Mouse (Mus musculus) cerebellum, postnatal 14 days (tissue): ENCODE data around the gene Rnh1.

Source experiments
- DNase-seq, 2 experiments: peaks; one replicate each; pipeline ENCODE4 v3.0.0; 2021; ENCODE audit warnings: mixed read lengths in 2 of 2

Rnh1 gene

DNA sequence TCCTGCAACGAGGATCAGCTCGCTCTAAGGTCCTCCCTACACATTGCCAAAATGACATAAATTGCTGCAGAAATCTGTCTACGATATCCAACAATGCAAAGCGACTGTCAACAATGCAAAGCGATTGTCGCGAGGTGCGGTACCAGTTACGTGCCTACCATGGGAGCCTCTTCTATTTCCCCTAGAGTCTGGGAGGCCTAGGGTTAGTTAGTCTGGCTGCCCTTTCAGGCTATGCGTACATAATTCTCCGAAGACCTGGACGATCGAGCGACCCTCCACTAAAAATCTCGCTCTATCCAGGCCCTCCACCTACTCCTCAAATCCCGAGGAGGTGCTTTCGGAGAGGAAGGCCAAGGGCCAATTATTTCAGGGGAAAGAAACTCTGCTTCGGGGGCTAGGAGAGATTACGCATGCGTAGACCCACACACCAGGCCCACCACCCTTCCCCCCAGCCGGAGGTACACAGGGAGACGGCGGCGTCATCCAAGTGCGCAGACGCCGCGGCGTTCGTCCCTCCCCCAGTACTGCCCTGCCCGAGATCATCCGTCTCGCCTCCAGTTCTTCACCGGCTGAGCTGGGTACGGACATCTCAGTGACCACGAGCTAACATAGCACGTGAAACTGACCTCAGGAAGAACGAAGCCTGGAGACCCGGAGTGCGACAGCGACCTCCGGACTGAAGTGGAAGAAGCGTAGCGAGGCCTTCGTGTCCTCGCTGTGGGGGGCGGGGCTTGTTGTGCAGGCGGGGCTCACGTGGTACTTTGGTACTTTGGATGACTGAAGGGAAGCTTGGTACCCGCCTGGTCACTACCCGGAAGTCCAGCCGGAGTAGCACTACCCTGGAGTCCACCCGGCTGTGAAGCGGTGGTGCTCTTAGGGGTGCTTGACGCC, at the start of gene Rnh1:
Gene Rnh1 (minus strand): TSS at position 742 of the 891 bp plus-strand sequence.
- DNase-seq = peak; percentile 95

DNA sequence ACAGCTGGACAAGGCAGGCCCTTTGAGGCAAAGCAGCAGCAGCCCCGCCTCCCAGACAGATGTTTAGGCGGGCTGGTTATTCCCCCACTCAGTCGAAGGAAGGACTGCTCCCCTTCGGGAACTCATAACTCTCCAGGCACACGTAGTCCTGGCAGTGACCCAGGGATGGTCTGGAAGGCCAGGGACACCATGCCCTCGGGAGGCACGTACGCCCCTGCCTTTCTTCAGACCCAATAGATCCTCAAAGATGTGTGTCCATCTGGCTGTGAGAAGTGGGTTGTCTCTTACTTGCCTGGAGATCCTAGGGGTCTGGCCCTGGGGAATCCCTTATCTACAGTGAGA, 49.4 kb upstream of the Rnh1 start:
- DNase-seq = no peak

DNA sequence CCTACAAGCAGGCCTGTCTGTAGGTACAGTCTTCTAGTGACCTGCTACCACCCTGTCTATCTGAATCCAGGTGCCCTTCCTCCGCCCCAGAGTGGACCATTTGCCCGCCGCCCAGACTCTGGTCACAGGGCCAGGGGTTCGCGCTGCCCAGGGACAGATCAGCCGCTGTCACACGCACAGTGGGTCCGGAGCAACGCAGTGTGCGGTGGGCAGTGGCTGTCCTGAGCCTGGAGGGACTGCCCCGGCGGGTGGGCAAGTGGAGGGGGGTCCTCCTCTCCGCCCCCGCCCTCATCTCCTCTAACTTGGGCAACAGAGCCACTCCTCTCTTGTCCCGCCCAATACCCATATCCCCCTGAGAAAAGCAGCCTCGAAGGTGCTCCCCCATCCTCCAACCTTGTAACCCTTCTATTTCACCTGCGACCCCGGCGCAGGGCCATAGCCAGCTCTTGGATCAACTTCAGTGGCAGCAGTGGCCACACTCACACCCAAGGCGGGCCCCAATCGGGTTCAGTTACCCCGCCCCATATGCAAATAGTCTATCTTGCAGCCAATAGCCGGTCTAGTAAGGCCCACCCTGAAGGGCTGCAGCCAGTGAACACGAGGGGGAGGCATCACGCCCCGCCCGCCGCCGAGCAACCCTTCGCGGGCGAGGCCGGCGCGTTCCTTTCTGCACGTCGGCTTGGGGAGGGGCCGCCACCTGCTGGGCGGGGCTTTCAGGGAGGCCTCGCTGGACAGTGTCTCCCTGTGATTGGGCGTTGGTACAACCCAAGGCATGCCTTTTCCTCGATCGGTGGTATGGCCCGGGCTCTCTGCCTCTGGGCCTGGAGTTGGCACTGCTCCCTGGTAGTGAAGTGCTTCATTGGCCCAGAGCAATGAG, 48.8 kb upstream of the Rnh1 start:
- DNase-seq = peak; percentile 94 to 96

DNA sequence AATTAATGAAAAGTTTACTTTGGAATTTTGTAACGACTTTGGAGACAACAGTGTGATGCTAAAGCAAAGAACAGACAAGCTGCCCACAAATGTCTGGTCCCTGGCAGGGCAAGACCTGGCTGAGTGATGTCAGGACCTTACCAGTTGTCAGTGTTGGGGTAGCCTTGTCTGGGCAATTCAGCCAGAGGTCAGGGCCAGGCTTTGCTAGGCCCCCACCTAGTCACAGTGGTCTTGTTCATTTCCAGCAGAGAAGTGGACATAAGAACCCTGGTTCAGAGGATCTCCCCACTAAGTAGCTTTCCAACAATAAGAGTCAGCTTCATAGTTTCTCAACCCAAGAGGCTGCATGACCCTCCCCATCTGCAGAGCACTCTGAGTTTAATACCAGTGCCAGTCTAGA, 47.7 kb upstream of the Rnh1 start:
- DNase-seq = no peak

DNA sequence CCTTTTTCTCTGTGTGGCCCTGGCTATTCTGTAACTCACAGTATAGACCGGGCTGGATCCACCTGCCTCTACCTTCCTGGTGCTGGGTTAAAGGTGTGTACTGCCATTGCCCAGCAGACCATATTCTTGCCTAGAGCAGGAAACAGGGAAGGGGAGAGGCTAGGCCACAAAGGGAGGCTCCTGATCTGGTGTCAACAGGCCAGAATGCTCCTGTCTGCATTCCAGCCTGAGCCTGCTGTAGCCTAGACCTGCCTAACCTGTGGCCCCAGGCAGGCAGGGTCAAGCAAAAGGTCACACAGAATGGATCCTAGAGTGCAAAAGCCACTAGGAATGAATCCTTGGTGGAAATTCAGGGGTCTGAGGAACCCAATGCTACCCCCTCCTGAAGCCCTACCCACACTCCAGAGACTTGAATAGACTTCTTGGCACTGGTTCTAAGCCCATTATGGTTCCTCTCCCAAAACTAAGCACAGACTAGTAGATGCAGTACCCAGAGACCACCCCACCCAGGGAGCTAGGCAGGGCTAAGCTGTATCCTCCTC, 47.0 kb upstream of the Rnh1 start:
- DNase-seq = no peak

DNA sequence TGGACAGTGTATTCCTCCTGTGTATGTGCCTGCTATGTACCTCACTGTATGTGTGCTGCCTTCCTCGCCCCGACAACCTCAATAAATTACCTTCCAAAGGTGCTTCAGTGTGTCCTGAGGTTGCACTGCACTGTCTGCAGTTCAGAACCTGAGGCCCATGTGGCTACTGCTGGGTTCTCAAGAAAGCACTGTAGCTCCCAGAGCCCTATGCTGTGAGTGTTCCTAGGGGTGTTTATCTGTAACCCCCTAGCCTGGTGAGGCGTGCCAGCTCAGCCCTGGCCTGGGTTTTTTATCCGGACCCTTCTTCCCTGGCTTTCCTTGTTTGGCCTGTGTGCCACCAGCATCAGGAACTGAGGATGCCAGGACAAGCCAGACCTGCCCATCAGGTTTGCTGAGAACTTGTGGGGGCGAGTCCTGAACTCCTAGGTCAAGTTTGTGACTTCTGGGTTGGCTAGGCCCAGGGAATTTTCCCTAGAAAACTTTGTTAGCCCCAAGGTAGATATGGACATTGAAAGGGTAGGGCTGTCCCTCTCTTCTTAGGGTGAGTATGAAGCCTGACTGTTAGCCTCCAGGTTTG, 46.0 kb upstream of the Rnh1 start:
- no peak for DNase-seq

DNA sequence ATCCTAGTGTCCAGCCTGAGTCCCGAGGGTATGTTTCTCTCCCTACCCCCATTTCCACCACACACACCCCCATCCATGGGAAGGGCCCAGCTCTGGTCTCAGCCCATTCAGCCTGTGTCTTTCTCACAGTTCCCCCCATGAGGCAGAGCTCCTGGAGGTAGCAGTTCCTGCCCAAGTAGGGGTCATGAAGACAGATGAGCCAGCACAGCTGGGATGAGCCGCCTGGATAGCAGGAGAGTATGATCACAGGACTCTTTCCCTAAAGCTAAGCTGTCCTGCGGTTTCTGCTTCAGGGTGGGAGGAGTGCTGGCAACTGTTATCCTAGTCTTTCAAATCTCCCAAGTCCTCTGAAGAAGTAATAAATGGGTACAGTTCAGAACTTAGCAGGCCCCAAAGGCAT, 45.5 kb upstream of the Rnh1 start:
- DNase-seq = no peak

DNA sequence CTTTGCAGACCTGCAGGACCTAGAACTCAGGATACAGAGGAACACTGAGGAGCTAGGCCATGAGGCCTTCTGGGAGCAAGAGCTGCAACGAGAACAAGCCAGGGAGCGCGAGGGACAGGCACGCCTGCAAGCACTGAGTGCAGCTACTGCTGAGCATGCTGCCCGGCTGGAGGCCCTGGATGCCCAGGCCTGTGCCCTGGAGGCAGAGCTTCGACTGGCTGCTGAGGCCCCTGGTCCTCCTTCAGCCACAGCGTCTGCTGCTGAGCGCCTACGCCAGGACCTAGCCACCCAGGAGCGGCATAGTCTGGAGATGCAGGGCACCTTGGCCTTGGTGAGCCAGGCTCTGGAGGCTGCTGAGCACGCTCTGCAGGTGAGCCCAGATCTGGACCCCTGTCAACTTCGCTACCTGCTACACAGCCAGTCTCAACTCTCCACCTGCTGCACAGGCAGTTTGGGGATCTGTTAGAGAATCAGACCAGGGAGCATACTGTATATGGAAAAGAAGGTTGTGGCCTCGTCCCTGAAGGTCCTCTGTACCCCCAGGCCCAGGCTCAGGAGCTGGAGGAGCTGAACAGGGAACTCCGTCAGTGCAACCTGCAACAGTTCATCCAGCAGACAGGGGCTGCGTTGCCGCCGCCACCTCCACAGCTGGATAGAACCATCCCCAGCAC, 44.8 kb upstream of the Rnh1 start:
- DNase-seq = no peak

DNA sequence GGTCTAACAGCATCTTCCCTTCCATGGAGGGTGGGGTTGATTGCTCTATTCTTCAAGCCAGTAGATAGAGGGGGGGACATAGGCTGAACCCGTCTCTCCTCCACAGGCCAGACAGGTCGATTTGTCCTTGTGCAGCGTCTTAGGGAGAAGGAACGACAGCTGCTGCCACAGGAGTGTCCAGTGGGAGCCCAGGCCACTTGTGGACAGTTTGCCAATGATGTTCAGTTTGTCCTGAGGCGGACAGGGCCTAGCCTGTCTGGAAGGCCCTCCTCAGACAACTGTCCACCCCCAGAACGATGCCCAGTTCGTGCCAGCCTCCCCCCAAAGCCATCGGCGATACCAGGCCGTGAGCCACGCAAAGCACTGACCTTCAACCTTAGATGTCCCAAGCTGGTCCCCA, 44.2 kb upstream of the Rnh1 start:
- no peak for DNase-seq

DNA sequence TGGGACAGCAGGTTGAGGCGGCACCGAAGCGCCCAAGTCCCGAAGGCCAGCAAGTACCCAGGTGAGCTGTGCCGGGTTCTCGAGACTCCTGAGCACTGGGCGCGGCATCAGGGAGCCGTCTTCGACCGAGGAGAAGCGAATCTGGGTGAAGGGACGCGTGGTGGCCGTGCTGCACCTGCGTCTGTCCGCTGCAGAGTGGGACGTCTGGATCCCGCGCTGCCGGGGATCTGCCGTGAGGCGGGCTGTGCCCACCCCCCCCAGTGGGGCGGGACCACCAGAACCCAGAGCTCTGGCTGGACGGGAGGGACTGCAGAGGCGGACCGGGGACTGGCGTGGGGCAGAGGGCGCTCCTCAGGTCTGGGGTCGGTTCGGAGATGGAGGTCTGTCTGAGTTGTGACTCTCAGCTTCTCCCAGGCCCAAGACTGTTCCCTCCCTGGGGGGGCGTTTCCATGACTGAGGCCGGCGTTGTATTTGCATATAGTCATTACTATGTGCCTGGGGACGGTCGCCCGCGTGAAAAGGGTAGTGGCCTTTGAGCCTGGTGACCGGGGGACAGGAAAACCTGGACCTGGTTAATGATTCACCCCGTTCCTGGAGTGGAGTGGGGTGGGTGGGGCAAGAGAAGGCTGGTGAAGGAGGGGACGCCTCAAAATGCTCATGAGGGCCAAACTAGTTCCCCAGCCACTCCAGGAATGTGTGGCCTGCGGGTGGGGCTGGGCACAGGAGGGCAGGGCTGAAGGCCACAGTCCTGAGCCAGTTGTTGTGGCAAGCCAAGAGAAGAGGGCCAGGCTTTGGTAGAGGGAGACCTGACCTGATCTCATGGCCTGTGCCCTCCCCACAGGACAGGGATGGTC, 43.5 kb upstream of the Rnh1 start:
- peak; percentile 40 to 45 for DNase-seq

DNA sequence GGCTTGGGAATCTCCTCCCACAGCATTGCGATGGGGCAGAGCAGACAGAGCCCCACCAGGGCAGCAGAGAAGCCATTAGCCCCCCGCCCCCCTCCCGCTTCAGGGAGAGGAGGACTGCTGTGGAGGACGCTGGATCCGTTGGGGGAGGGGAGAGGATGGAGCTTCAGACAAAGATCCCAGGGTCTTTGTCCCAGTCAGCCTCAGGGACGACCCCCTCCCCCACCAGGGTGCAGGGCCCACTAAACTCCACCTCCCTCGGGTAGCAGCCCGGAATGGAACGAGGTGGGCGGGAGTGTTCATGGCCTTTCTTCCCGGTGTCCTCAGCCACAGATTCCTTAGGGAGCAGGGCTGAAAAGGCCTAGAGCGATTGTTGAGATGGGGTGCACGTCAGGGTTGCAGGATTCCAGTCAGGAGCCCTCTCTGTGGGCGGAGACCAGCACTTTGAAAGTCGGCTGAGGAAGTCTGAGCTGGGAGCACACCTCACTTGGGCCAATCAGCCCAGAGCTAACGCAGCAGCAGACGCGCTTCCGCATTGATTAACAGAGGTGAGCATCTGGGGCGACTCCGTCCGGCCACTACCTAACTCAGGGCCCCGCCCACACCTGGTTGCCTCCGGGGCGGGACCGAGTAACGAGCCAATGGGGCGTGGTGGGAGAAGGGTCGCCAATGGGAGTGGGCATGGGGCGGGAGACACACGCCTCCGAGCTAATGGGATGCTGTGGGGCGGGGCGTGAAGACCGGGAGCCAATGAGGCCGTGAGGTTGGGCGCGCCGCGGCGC, 42.6 kb upstream of the Rnh1 start, which contains the start of gene Rassf7:
Gene Rassf7 (plus strand): TSS at position 760 of the 779 bp plus-strand sequence.
- peak; percentile 92 to 94 for DNase-seq

DNA sequence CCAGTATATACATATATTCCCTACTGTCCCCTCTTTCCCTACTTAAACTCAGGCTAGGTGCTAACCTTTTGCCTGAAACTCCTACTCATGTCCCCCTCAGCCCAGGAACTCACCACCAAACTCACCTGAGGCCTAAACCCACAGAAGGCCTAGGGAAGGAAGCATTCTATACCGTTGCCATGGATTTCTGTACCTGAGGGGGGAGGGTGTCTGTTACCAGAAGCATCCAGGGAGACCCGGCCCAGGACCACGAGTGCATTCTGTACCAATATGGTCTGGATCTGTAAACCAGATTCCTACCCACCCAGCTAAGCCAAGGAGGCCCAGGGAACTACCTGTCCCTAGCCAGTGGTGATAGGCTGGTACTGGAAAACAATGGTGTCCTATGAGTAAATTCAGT, 41.7 kb upstream of the Rnh1 start:
- no peak for DNase-seq

DNA sequence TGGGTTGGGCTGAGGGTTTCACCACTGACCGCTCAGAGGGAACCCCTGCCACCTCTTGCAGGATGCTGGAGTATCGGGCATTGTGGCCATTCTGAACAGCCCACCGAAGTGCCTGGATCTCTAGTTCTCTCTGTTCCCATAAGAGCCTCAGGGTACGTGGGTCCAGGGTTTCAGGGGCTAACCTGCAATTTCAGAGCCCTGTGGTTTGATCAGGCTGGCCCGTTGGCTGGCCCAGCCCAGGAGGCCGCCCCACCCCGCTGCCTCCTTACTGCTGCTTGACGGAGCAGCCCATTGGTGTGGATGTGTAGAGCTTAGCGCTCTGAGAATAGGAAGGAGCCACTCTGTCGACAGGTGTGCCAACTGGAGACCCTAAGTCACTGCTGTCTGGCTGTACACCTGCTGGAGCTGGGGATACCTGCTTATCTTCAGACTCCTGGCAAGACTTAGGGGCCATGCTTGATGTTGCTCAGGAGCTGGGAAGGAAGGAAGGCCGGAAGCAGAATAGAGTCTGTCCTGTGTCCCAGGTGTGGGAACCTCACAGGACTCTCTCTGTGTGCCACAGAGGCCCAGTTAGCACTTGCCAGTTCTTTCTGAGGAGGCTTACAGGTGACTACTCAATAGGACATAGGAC, 41.1 kb upstream of the Rnh1 start, which contains the start of gene Lmntd2:
Gene Lmntd2 (minus strand): TSS at position 476 of the 631 bp plus-strand sequence.
- DNase-seq = no peak

DNA sequence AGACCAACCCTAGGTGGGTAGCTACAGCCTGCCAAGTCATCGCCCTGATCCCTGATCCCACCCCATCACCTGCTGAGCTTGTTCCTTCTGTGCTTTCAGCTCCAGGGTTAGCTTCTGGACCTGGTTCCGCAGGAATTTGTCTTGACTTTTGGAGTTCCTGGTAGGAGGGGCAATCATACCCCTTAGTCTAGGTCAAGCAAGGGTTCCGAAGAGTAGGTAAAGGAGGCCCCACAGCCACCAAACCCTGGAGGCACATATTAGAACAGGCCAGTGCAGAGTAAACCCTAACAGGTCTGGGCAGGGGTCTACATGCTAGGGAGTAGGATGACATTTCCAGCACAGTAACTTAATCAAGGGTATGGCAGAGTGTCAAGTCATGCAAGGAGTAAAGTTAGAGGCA, 40.5 kb upstream of the Rnh1 start:
- no peak for DNase-seq

DNA sequence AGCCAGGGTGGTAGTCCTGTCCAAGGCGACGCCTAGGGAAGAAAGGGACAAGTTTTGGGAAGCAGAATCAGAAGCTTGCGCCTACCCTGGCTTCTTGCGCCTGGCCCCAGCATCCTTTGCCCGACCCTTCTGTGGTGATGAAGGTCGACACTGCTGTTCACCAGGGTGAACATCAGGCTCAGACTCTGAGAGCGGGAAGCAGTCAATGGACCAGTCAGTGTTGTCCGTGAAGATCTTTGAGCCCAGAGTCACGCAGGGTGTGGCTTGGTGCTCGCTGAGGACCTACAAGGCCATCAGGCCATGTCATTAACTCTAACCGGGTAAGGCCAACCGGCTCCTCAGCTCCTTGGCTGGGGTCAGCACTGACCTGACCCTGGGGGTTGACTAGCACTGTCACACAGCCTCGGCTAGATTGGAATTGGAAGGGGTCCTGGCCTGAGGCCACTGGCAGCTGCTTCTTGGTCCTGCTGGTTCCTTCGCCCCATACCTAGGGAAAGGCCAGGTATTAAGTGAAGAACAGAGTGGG, 38.0 kb upstream of the Rnh1 start:
- no peak for DNase-seq

DNA sequence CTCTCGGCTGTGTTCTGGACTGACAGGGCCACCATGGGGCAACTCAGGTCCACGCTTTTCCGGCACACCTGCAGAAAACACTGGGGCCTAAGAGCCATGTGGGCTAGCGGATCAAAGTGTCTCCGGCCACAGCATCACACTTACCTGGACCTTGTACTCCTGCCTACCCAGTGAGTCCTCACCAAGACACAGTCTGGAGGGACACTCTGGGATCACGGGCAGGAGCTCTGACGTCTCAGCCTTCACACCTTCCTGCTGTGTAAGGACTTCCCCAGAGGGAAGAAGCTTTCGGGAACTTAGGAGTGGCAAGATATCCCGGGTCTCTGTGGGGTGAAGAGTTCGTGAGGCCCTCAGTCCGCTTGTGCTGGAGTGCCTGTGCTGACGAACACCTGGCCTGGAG, 37.5 kb upstream of the Rnh1 start:
- DNase-seq = no peak

DNA sequence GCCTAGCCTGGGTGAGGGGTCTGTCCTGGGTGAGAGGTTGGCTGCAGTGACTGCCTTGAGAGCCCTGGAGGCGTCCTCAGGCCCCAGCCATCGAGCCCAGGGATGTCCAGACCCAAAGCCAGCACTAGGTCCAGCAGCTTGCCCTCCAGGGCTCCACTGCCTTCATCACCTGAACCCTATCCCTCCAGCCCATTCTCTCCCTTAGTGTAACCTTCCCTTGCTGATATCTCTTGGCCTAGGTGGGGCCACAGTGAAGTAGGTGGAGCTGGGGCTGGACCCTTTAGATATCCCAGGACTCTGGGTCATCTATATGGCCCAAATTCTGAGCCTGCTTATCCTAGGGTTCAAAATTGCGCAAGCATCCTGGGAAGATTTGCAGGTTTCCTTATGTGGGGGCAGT, 36.9 kb upstream of the Rnh1 start:
- no peak for DNase-seq

DNA sequence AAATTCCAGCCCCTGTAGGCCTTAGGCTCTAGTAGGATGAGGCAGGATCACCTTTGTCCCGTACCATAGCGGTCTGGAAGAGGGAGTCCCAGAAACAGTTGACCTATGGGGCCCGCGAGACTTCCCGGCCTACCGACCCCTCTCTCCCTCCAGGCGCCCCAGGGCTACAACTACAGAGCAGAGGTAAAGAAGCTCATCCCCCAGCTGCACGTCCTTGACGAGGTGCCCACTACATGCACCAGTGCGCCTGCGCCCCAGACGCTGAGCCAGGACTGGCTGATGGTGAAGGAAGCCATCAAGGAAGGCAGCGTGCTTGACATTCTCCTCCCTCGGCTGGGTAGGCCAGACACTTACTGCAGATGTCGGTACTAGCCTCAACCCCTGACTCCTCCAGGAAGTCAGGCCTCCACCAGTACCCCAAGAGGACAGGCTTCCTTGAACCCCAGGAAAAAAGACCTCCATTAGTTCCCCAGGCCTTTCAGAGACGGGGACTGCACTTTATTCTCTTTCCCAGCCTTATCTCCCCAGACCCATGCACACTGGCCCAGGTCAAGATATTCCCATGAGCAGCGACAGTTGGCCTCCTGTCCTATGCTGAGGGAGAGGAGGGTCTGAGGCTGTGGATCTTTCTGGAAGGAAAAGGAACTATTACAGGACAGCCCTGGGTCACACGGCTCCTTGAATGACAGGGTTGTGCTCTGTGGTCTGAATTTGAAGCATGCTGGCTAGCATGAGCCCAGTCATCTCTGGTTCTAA, 33.7 kb upstream of the Rnh1 start:
- no peak for DNase-seq

DNA sequence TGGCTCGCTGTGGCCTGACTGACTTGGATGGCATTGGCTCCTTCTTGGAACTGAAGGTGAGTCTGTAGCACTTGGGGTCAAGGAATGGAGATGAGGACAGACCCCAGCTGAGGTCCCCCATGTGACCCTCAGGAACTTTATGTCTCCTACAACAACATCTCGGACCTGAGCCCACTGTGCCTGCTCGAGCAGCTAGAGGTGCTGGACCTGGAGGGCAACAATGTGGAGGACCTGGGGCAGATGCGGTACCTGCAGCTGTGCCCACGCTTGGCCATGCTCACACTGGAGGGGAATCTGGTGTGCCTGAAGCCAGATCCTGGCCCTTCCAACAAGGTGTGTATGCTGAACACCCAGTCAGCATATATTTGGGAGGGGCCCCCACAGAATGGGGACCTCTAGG, 32.8 kb upstream of the Rnh1 start:
- DNase-seq = no peak
